Mouse (Mus musculus): ENCODE measurements around the gene Esm1.

DNA sequence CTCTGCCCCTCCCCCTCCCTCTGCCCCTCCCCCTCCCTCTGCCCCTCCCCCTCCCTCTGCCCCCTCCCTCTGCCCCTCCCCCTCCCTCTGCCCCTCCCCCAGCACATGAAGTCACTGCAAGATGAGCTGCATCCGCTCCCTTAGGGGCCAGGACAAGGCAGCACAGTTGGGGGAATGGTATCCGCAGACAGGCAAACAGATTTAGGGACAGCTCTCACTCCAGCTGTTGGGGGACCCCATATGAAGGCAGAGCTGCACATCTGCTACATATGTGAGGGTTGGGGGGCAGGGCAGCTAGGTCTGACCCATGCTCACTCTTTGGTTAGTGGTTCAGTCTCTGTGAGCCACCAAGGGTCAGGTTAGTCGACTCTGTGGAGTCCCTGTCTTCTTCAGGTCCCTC, 10.1 kb upstream of the Esm1 start:
- TF ChIP-seq POLR2A (IDR thresholded peaks at IDR 0.05; ENCODE audit: insufficient read depth, low read depth, low read length) (no peak), CTCF (IDR thresholded peaks at IDR 0.05) (no peak), EP300 (IDR thresholded peaks at IDR 0.05; ENCODE audit: insufficient read depth, low read depth, low read length) (no peak)
